Mouse (Mus musculus): Measurements from ENCODE around the gene Mbd6. TPM values are rescaled to one million over a fixed set of nuclear protein-coding genes. Genes with fewer than 3 reads are reported as not detected.

Gene Mbd6
- polyA plus RNA-seq, 1 experiment, result 131 TPM

DNA sequence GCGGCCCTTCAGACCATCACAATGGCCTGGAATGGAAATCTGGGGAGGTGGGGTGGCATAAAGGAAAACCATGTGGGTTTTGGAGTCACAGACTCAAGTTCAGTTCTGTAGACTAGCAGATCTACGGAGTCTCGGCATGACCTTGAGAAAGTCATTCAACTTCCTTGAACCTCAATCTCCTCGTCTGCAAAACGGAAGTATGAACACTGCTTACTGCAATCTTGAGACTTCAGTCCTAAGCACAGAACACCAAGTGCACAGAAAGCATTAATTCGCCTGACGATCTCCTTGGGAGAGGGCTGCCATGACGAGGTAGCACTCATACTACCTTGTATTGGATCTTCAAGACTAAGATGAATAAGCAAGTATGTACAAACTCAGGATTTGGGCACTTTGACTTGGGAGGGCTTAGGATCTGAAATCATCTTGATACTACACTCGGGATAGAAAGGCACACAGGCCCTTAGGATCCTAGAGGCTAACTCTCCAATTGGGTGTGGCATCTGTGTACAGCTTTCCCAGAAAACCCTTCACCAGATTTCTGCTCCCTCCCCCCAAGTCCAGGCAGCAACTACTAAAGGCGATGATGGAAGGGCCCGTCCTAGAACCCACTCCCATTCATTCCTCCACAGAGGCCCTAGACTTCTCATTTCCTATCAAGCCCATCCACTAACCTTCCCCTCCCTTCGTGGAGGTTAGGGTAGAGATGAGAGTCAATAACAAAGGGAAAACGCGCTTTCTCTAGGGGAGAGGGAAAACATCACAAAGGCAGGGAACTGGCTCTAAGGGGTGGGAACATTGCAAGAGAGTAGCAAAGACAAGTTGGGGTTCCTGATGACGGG is 26.9 kb downstream of the Mbd6 start:
- peaks cover 2% of the 10 kb centered on the region for H3K4me1 ChIP-seq (ENCODE audit: control insufficient read depth, insufficient read depth, low read length)
- H3K27ac ChIP-seq (ENCODE audit: control insufficient read depth, insufficient read depth, low read depth, low read length, poor library complexity), result no peak overlapping the region
- no peak overlapping the region for H3K4me3 ChIP-seq (replicated peaks; ENCODE audit: control insufficient read depth, low read depth, low read length)
- TF ChIP-seq CTCF (IDR thresholded peaks at IDR 0.05; ENCODE audit: control insufficient read depth, insufficient read depth, low read length) (no peak), POLR2A (IDR thresholded peaks at IDR 0.05; ENCODE audit: borderline replicate concordance, control insufficient read depth, low read depth, low read length) (no peak)
- WGBS, result 69% methylated on average over 15 of the region's 15 CpGs

DNA sequence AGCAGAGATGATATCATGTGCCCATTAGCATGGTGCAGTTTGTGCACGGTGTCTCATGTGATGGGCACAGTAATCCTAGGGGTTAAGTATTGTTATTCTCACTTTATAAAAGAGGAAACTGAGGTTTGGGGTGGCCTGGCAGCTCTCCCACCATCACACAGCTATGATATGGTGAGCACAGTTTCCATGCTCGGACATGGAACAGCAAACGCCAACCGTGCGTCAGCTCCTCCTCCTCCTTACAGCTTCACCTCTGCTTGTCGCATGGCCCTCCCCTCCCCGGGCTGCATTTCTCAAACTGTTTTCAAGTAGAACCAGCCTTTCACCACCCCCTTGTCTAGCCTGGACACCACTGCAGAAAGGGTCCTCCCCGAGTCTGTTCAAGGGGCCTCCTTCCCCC is 30.3 kb downstream of the Mbd6 start:
- Histone ChIP-seq H3K4me3 (replicated peaks; ENCODE audit: control insufficient read depth, low read depth, low read length) (no peak overlapping the region), H3K27ac (ENCODE audit: control insufficient read depth, insufficient read depth, low read depth, low read length, poor library complexity) (no peak overlapping the region), H3K4me1 (ENCODE audit: control insufficient read depth, insufficient read depth, low read length) (peaks cover 2% of the 10 kb centered on the region)
- 4% methylated on average over 8 of the region's 8 CpGs for WGBS
- TF ChIP-seq POLR2A (IDR thresholded peaks at IDR 0.05; ENCODE audit: borderline replicate concordance, control insufficient read depth, low read depth, low read length), result no peak
- TF ChIP-seq CTCF (IDR thresholded peaks at IDR 0.05; ENCODE audit: control insufficient read depth, insufficient read depth, low read length), result no peak

DNA sequence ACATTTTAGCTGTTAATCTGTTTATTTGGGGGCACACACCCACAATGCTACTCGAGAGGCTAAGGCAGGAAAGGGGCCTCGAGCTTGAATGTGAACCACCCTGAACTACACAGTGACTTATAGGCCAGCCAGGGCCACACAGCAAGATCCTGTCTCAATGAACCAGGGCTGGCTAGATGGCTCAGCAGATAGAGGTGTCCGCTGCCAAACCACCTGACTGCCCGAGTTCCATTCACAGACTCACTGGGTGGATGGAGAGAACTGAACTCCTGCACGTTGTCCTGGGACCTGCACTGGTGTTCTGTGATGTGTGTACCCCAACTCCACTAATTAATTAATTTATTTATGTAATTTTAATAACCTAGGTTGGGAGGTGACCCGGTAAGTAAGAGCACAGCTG is 31.0 kb downstream of the Mbd6 start:
- WGBS, result 61% methylated on average over 6 of the region's 6 CpGs
- Histone ChIP-seq H3K4me3 (replicated peaks; ENCODE audit: control insufficient read depth, low read depth, low read length) (no peak overlapping the region), H3K27ac (ENCODE audit: control insufficient read depth, insufficient read depth, low read depth, low read length, poor library complexity) (no peak overlapping the region), H3K4me1 (ENCODE audit: control insufficient read depth, insufficient read depth, low read length) (peaks cover 1% of the 10 kb centered on the region)
- TF ChIP-seq POLR2A (IDR thresholded peaks at IDR 0.05; ENCODE audit: borderline replicate concordance, control insufficient read depth, low read depth, low read length) (no peak), CTCF (IDR thresholded peaks at IDR 0.05; ENCODE audit: control insufficient read depth, insufficient read depth, low read length) (no peak)

DNA sequence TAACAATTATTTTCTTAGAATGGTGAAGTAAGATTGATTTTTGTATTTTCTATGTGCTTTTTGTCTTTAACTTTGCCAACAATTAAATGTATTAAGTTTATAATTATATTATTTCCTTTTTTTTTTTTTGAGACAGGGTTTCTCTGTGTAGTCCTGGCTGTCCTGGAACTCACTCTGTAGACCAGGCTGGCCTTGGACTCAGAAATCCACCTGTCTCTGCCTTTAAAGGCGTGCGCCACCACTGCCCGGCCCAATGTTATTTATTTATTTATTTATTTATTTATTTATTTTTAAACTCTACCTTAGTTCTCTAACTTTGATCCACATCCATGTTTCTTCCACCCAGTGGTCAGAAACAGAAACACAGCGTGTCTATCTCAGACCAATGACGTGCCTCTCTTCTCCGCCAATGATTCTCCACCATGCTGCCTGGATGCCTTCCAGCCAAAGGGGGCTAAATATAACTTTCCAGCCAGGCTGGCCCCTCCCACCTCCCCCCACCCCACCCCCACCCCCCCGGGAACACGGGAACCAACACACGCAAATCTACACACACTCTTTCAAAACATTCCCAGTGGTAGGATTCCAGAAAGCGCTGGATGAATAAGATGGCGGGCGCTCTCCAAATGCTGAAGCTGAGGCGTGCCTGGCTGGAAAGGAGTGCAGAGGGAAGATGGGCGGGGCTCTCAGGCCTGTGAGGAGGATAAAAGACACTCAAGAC is 33.0 kb downstream of the Mbd6 start:
- TF ChIP-seq POLR2A (IDR thresholded peaks at IDR 0.05; ENCODE audit: borderline replicate concordance, control insufficient read depth, low read depth, low read length) (no peak), CTCF (IDR thresholded peaks at IDR 0.05; ENCODE audit: control insufficient read depth, insufficient read depth, low read length) (no peak)
- no peak overlapping the region for H3K27ac ChIP-seq (ENCODE audit: control insufficient read depth, insufficient read depth, low read depth, low read length, poor library complexity)
- H3K4me1 ChIP-seq (ENCODE audit: control insufficient read depth, insufficient read depth, low read length), result no peaks in the 10 kb centered on the region
- WGBS, result 41% methylated on average over 14 of the region's 14 CpGs
- H3K4me3 ChIP-seq (replicated peaks; ENCODE audit: control insufficient read depth, low read depth, low read length), result no peak overlapping the region

DNA sequence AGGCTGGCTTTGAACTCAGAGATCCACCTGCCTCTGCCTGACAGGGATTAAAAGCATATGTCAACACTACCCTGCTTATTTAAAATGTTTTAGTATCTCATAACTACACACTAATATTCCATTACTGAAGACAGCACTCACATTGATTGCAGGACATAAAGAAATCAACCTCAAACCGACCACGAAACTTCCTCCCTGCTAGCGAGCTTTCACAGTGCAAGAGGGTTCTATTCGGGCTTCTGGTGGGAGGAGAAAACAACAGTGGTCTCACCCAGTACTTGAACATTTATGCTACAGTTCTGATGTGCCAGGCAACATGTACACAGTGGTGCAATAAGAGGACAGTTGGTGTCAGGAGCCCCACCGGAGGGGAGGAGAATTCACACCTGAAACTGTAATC is 38.0 kb downstream of the Mbd6 start:
- TF ChIP-seq CTCF (IDR thresholded peaks at IDR 0.05; ENCODE audit: control insufficient read depth, insufficient read depth, low read length), result no peak
- TF ChIP-seq POLR2A (IDR thresholded peaks at IDR 0.05; ENCODE audit: borderline replicate concordance, control insufficient read depth, low read depth, low read length), result no peak
- 9% methylated on average over 5 of the region's 5 CpGs for WGBS
- no peak overlapping the region for H3K27ac ChIP-seq (ENCODE audit: control insufficient read depth, insufficient read depth, low read depth, low read length, poor library complexity)
- no peaks in the 10 kb centered on the region for H3K4me1 ChIP-seq (ENCODE audit: control insufficient read depth, insufficient read depth, low read length)
- no peak overlapping the region for H3K4me3 ChIP-seq (replicated peaks; ENCODE audit: control insufficient read depth, low read depth, low read length)

DNA sequence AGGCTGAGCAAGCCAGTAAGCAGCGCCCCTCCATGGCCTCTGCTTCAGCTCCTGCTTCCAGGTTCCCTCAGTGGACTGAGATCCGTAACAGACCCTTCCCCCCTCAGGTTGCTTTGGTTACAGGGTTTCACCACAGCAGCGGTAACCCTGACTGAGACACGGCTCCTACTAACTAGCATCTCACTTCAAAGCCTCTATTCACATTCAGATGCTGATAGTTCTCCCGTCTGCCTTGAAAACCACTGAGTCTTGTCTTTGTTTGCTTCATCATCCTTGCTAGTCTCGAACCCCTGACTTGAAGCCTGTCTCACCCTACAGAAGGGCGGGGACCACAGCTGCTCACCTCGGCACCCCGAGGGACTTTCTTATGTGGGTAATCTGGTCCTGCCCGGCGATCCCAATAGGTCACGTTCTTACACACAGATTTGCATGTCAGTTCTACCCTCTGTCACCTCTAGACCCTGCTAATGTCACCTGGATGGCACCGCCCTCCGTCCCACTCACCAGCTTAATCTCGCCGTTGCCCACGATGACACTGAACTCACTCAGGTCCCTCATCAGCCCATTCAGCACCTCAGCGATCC is 50.5 kb downstream of the Mbd6 start:
- 71% methylated on average over 18 of the region's 18 CpGs for WGBS
- TF ChIP-seq CTCF (IDR thresholded peaks at IDR 0.05; ENCODE audit: control insufficient read depth, insufficient read depth, low read length), result no peak
- TF ChIP-seq POLR2A (IDR thresholded peaks at IDR 0.05; ENCODE audit: borderline replicate concordance, control insufficient read depth, low read depth, low read length), result no peak
- Histone ChIP-seq H3K4me3 (replicated peaks; ENCODE audit: control insufficient read depth, low read depth, low read length) (no peak overlapping the region), H3K4me1 (ENCODE audit: control insufficient read depth, insufficient read depth, low read length) (no peaks in the 10 kb centered on the region), H3K27ac (ENCODE audit: control insufficient read depth, insufficient read depth, low read depth, low read length, poor library complexity) (no peak overlapping the region)

DNA sequence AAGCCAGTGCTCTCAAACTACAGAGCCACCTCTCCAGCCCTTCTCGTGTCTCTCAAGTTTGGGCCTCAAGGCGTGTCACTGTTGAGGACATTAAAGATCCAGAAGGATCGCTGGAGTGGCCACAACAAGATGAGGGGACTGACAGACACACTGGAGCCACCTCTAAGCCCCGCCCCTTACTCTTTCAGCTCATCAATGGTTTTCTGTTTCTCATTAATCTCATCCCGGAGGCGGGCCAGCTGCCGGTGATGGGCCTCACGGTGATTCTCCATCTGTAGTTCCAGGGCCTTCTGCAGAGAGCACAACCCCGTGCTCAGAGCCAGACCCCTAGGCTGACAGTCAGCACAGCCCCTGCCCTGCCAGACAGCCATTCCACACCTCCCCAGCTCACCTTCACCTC is 52.3 kb downstream of the Mbd6 start:
- WGBS, result 75% methylated on average over 9 of the region's 9 CpGs
- no peak overlapping the region for H3K4me3 ChIP-seq (replicated peaks; ENCODE audit: control insufficient read depth, low read depth, low read length)
- TF ChIP-seq POLR2A (IDR thresholded peaks at IDR 0.05; ENCODE audit: borderline replicate concordance, control insufficient read depth, low read depth, low read length) (no peak), CTCF (IDR thresholded peaks at IDR 0.05; ENCODE audit: control insufficient read depth, insufficient read depth, low read length) (no peak)
- no peak overlapping the region for H3K27ac ChIP-seq (ENCODE audit: control insufficient read depth, insufficient read depth, low read depth, low read length, poor library complexity)
- no peaks in the 10 kb centered on the region for H3K4me1 ChIP-seq (ENCODE audit: control insufficient read depth, insufficient read depth, low read length)

DNA sequence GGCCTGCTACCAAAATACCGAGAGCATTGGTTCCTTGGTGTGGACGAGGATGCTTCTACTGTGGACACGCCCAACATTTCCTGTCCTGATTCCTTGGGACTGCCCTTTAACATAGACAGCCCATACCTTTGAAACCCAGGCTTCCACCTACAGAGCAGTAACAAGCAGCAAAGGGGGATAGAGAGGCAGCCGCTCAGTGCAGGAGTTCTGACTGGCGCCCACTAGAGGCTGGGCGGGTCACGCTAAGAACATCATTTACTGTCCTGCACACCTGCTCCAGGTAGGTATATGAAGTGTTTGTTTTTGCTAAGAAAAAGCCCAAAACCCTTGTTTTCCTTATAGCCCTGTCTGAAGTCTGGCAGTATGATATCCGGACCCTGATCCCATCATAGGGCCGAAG is 55.7 kb downstream of the Mbd6 start:
- no peak overlapping the region for H3K4me3 ChIP-seq (replicated peaks; ENCODE audit: control insufficient read depth, low read depth, low read length)
- peak; percentile 43; the same call in 1 of the 2 replicates for TF ChIP-seq CTCF (IDR thresholded peaks at IDR 0.05; ENCODE audit: control insufficient read depth, insufficient read depth, low read length)
- no peak for TF ChIP-seq POLR2A (IDR thresholded peaks at IDR 0.05; ENCODE audit: borderline replicate concordance, control insufficient read depth, low read depth, low read length)
- H3K27ac ChIP-seq (ENCODE audit: control insufficient read depth, insufficient read depth, low read depth, low read length, poor library complexity), result no peak overlapping the region
- 87% methylated on average over 9 of the region's 9 CpGs for WGBS
- H3K4me1 ChIP-seq (ENCODE audit: control insufficient read depth, insufficient read depth, low read length), result peaks cover 2% of the 10 kb centered on the region

Other genes starting within 250 kb of the Mbd6 start
- 10.0 and 14.6 TPM in 2 replicates for gene Mettl1, start 247.6 kb downstream of the Mbd6 start, polyA plus RNA-seq (2011; ENCODE audit: insufficient read depth, insufficient read length, low replicate concordance, missing spikeins)
- gene Eef1akmt3, start 247.5 kb downstream of the Mbd6 start, polyA plus RNA-seq (2011; ENCODE audit: insufficient read depth, insufficient read length, low replicate concordance, missing spikeins), result 1.1 TPM in 1 of 2 replicates, not detected in the other
- gene Cyp27b1, start 240.8 kb downstream of the Mbd6 start, polyA plus RNA-seq (2011; ENCODE audit: insufficient read depth, insufficient read length, low replicate concordance, missing spikeins), result not detected in 2 replicates
- gene March9, start 228.8 kb downstream of the Mbd6 start, polyA plus RNA-seq (2011; ENCODE audit: insufficient read depth, insufficient read length, low replicate concordance, missing spikeins), result 1.6 TPM in 1 of 2 replicates, not detected in the other
- gene Cdk4, start 225.5 kb downstream of the Mbd6 start, polyA plus RNA-seq (2011; ENCODE audit: insufficient read depth, insufficient read length, low replicate concordance, missing spikeins), result 127 and 148 TPM in 2 replicates
- gene Tspan31, start 218.8 kb downstream of the Mbd6 start, polyA plus RNA-seq (2011; ENCODE audit: insufficient read depth, insufficient read length, low replicate concordance, missing spikeins), result 15.7 and 22.5 TPM in 2 replicates
- gene Agap2, start 213.7 kb downstream of the Mbd6 start, polyA plus RNA-seq (2011; ENCODE audit: insufficient read depth, insufficient read length, low replicate concordance, missing spikeins), result 11.0 and 27.3 TPM in 2 replicates
- gene Os9, start 167.9 kb downstream of the Mbd6 start, polyA plus RNA-seq (2011; ENCODE audit: insufficient read depth, insufficient read length, low replicate concordance, missing spikeins), result 34.7 and 69.0 TPM in 2 replicates
- gene B4galnt1, start 123.8 kb downstream of the Mbd6 start, polyA plus RNA-seq (2011; ENCODE audit: insufficient read depth, insufficient read length, low replicate concordance, missing spikeins), result 26.4 and 54.8 TPM in 2 replicates
- not detected in 2 replicates for gene Slc26a10, start 108.4 kb downstream of the Mbd6 start, polyA plus RNA-seq (2011; ENCODE audit: insufficient read depth, insufficient read length, low replicate concordance, missing spikeins)
- 9.9 and 25.0 TPM in 2 replicates for gene Arhgef25, start 98.9 kb downstream of the Mbd6 start, polyA plus RNA-seq (2011; ENCODE audit: insufficient read depth, insufficient read length, low replicate concordance, missing spikeins)
- gene Dtx3, start 93.3 kb downstream of the Mbd6 start, polyA plus RNA-seq (2011; ENCODE audit: insufficient read depth, insufficient read length, low replicate concordance, missing spikeins), result 58.4 and 78.7 TPM in 2 replicates
- 18.1 and 24.9 TPM in 2 replicates for gene Pip4k2c, start 77.4 kb downstream of the Mbd6 start, polyA plus RNA-seq (2011; ENCODE audit: insufficient read depth, insufficient read length, low replicate concordance, missing spikeins)
- gene Kif5a, start 25.7 kb downstream of the Mbd6 start, polyA plus RNA-seq (2011; ENCODE audit: insufficient read depth, insufficient read length, low replicate concordance, missing spikeins), result 1.7 and 2.3 TPM in 2 replicates
- gene Dctn2, start 22.6 kb downstream of the Mbd6 start, polyA plus RNA-seq (2011; ENCODE audit: insufficient read depth, insufficient read length, low replicate concordance, missing spikeins), result 68.6 and 115 TPM in 2 replicates
- 41.6 and 85.0 TPM in 2 replicates for gene Mars, start 22.8 kb upstream of the Mbd6 start, polyA plus RNA-seq (2011; ENCODE audit: insufficient read depth, insufficient read length, low replicate concordance, missing spikeins)
- gene Arhgap9, start 32.9 kb upstream of the Mbd6 start, polyA plus RNA-seq (2011; ENCODE audit: insufficient read depth, insufficient read length, low replicate concordance, missing spikeins), result 30.1 and 77.2 TPM in 2 replicates
- gene Gli1, start 53.0 kb upstream of the Mbd6 start, polyA plus RNA-seq (2011; ENCODE audit: insufficient read depth, insufficient read length, low replicate concordance, missing spikeins), result 2.2 TPM in 1 of 2 replicates, not detected in the other
- gene Inhbe, start 65.4 kb upstream of the Mbd6 start, polyA plus RNA-seq (2011; ENCODE audit: insufficient read depth, insufficient read length, low replicate concordance, missing spikeins), result 0.27 TPM in 1 of 2 replicates, not detected in the other
- gene Inhbc, start 81.4 kb upstream of the Mbd6 start, polyA plus RNA-seq (2011; ENCODE audit: insufficient read depth, insufficient read length, low replicate concordance, missing spikeins), result 0.52 TPM in 1 of 2 replicates, not detected in the other
- 59.7 and 144 TPM in 2 replicates for gene R3hdm2, start 91.3 kb upstream of the Mbd6 start, polyA plus RNA-seq (2011; ENCODE audit: insufficient read depth, insufficient read length, low replicate concordance, missing spikeins)
- gene Stac3, start 212.7 kb upstream of the Mbd6 start, polyA plus RNA-seq (2011; ENCODE audit: insufficient read depth, insufficient read length, low replicate concordance, missing spikeins), result 2.4 and 5.0 TPM in 2 replicates
- not detected in 2 replicates for gene Ndufa4l2, start 225.9 kb upstream of the Mbd6 start, polyA plus RNA-seq (2011; ENCODE audit: insufficient read depth, insufficient read length, low replicate concordance, missing spikeins)
- 36.7 and 39.9 TPM in 2 replicates for gene Shmt2, start 233.4 kb upstream of the Mbd6 start, polyA plus RNA-seq (2011; ENCODE audit: insufficient read depth, insufficient read length, low replicate concordance, missing spikeins)
- not detected in 2 replicates for gene Nxph4, start 245.5 kb upstream of the Mbd6 start, polyA plus RNA-seq (2011; ENCODE audit: insufficient read depth, insufficient read length, low replicate concordance, missing spikeins)

Measured in bone marrow, adult 2 months (tissue).